Mouse (Mus musculus) ES-Bruce4 (cell line): ENCODE results near the gene Eef1b2.

Experiments used
- CTCF ChIP-seq: IDR thresholded peaks from one replicate; pipeline ENCODE4 v1.8.1; 2011; ENCODE audit warnings: low read depth, low read length
- POLR2A ChIP-seq: IDR thresholded peaks from one replicate; pipeline ENCODE4 v1.8.1; 2011; ENCODE audit warnings: low read length; ENCODE audit not compliant: insufficient read depth

GRCm38 (mm10) chr1:63190851-63191250 is 14.2 kb downstream of the Eef1b2 start:
- TF ChIP-seq POLR2A = no peak
- no peak for TF ChIP-seq CTCF
